Mouse (Mus musculus) forebrain, embryonic 11.5 days (tissue): ENCODE data around the gene Tcap. TPM values are rescaled to one million over a fixed set of nuclear protein-coding genes. Genes with fewer than 3 reads are reported as not detected.

Source experiments
- ATAC-seq: fragments of 200-750 bp; cut with Nextera tagmentation; replicated peaks from 2 replicates; pipeline ENCODE4 v1.8.0; 2017; ENCODE audit warnings: moderate TSS enrichment; ENCODE audit not compliant: low FRiP score
- DNase-seq: peaks from one replicate; pipeline ENCODE4 v3.0.0-alpha.2; 2017; ENCODE audit warnings: low spot score
- H3K27ac ChIP-seq: fragments of 300-500 bp; sonication (generic); 2 replicates; pipeline ENCODE4 v1.5.1; 2014; ENCODE audit warnings: low read depth, low read length
- H3K27me3 ChIP-seq: fragments of 300-500 bp; sonication (generic); 2 replicates; pipeline ENCODE4 v1.6.1; 2014; ENCODE audit warnings: mild to moderate bottlenecking, low read length, mixed read lengths; ENCODE audit not compliant: control insufficient read depth, insufficient read depth
- H3K36me3 ChIP-seq: fragments of 300-500 bp; sonication (generic); 2 replicates; pipeline ENCODE4 v1.6.1; 2014; ENCODE audit warnings: mild to moderate bottlenecking, low read length, moderate library complexity, mixed read lengths; ENCODE audit not compliant: control insufficient read depth, insufficient read depth
- H3K4me1 ChIP-seq: fragments of 300-500 bp; sonication (generic); replicated peaks from 2 replicates; pipeline ENCODE4 v1.6.1; 2014; ENCODE audit warnings: low read length, mixed read lengths; ENCODE audit not compliant: control insufficient read depth, insufficient read depth
- H3K4me2 ChIP-seq: fragments of 300-500 bp; sonication (generic); 2 replicates; pipeline ENCODE4 v1.6.1; 2014; ENCODE audit warnings: low read depth, mild to moderate bottlenecking, low read length, moderate library complexity, mixed read lengths; ENCODE audit not compliant: severe bottlenecking
- H3K4me3 ChIP-seq: fragments of 300-500 bp; sonication (generic); 2 replicates; pipeline ENCODE4 v1.5.1; 2014; ENCODE audit warnings: low read depth, low read length
- H3K9ac ChIP-seq: fragments of 300-500 bp; sonication (generic); 2 replicates; pipeline ENCODE4 v1.6.1; 2014; ENCODE audit warnings: low read length
- H3K9me3 ChIP-seq: fragments of 300-500 bp; sonication (generic); 2 replicates; pipeline ENCODE4 v1.6.1; 2016; ENCODE audit warnings: low read length, mixed read lengths; ENCODE audit not compliant: control insufficient read depth
- WGBS: fragments of 180-500 bp; shearing (Covaris S2); extraction: QIAGEN DNeasy Blood & Tissue Kit; methylation state at CpG from one replicate; pipeline ENCODE4 v1.1.7; 2014; 5-methylcytosine and 5-hydroxymethylcytosine counted together
- polyA plus RNA-seq: library from polyadenylated mRNA; unstranded; fragments of >200 nt; fragmentation: Nextera tagmentation; extraction: Ambion mirVana; gene quantifications from 2 replicates; pipeline ENCODE4 v1.2.1, GENCODE M21; 2014

Tcap gene
- polyA plus RNA-seq, 1 experiment from 2014 or later = not detected

- no peaks in the 10 kb centered on the region for H3K36me3 ChIP-seq
- no peaks in the 10 kb centered on the region for H3K27me3 ChIP-seq
- WGBS = 58% methylated on average over 9 of the region's 9 CpGs
- no peak overlapping the region for H3K4me3 ChIP-seq
- H3K27ac ChIP-seq = no peak overlapping the region
- no peak for DNase-seq
- no peak for ATAC-seq
- no peaks in the 10 kb centered on the region for H3K9me3 ChIP-seq
- peaks cover 12% of the 10 kb centered on the region for H3K4me1 ChIP-seq
- H3K4me2 ChIP-seq = no peak overlapping the region
- no peak overlapping the region; the same call in 1 of the 2 replicates for H3K9ac ChIP-seq
Observed at GRCm38 (mm10) chr11:98360866-98361521, 22.6 kb upstream of the Tcap start.

DNA sequence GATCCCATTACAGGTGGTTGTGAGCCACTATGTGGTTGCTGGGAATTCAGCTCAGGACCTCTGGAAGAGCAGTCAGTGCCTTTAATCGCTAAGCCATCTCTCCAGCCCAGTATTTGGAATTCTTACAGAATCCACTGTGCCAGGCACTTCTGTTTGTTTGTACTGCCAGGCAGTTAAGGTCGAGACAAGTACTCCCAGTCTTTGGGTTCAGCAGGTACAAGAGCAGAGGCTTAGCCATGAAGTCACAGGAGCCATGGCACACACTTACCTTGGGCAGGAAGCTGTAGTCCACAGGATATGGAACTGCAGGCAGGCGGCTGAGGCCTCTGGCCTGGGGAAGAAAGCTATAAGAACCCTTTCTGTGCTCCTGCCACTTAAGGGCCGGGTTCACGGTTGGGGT is 19.8 kb upstream of the Tcap start:
- ATAC-seq (no peak), DNase-seq (no peak)
- peaks cover 7% of the 10 kb centered on the region for H3K4me1 ChIP-seq
- no peaks in the 10 kb centered on the region for H3K27me3 ChIP-seq
- H3K9me3 ChIP-seq = no peaks in the 10 kb centered on the region
- no peak overlapping the region for H3K4me3 ChIP-seq
- no peaks in the 10 kb centered on the region for H3K36me3 ChIP-seq
- H3K27ac ChIP-seq = no peak overlapping the region
- no peak overlapping the region for H3K4me2 ChIP-seq
- 79% methylated on average over 5 of the region's 5 CpGs for WGBS
- H3K9ac ChIP-seq = no peak overlapping the region

GRCm38 (mm10) chr11:98364410-98364809 is 19.2 kb upstream of the Tcap start:
- Histone ChIP-seq H3K36me3 (no peaks in the 10 kb centered on the region), H3K4me1 (peaks cover 1% of the 10 kb centered on the region), H3K9me3 (no peaks in the 10 kb centered on the region), H3K4me2 (no peak overlapping the region), H3K9ac (no peak overlapping the region), H3K27ac (no peak overlapping the region), H3K4me3 (no peak overlapping the region), H3K27me3 (no peaks in the 10 kb centered on the region)
- WGBS = 95% methylated on average over 5 of the region's 5 CpGs
- ATAC-seq (no peak), DNase-seq (no peak)

DNA sequence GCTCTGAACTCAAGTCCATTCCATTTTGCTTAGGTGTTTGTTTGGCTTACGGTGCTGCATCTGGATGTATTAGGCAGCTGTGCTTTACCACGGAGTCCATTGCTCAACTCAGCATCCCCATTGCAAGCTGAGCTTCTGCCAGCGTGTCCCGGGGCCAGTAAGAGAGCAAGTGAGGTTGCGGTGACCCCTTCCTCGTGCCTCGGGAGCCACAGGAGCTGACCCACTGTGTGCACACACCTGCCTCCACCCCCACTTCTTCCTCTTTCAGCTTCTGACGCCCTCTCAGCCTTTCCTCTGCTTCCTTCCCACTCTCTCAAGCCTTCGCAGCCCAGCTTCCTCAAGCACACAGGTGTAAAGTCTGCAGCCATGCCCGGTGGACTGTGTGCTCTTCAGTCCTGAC is 17.3 kb upstream of the Tcap start:
- Histone ChIP-seq H3K4me3 (no peak overlapping the region), H3K4me2 (no peak overlapping the region), H3K36me3 (no peaks in the 10 kb centered on the region), H3K27ac (no peak overlapping the region), H3K9ac (no peak overlapping the region), H3K27me3 (no peaks in the 10 kb centered on the region), H3K9me3 (no peaks in the 10 kb centered on the region), H3K4me1 (peaks cover 6% of the 10 kb centered on the region)
- DNase-seq (no peak), ATAC-seq (no peak)
- WGBS = 85% methylated on average over 10 of the region's 10 CpGs

- 81% methylated on average over 10 of the region's 10 CpGs for WGBS
- no peak for DNase-seq
- H3K9ac ChIP-seq = no peak overlapping the region
- no peak for ATAC-seq
- no peak overlapping the region for H3K4me3 ChIP-seq
- no peaks in the 10 kb centered on the region for H3K36me3 ChIP-seq
- peaks cover 14% of the 10 kb centered on the region for H3K4me1 ChIP-seq
- H3K27ac ChIP-seq = no peak overlapping the region
- H3K4me2 ChIP-seq = no peak overlapping the region
- no peaks in the 10 kb centered on the region for H3K27me3 ChIP-seq
- no peaks in the 10 kb centered on the region for H3K9me3 ChIP-seq
Observed at GRCm38 (mm10) chr11:98367171-98367862, 16.3 kb upstream of the Tcap start.

- peaks cover 14% of the 10 kb centered on the region for H3K4me1 ChIP-seq
- no peak overlapping the region for H3K27ac ChIP-seq
- no peaks in the 10 kb centered on the region for H3K9me3 ChIP-seq
- no peak for DNase-seq
- ATAC-seq = no peak
- no peak overlapping the region for H3K4me2 ChIP-seq
- H3K27me3 ChIP-seq = no peaks in the 10 kb centered on the region
- H3K36me3 ChIP-seq = no peaks in the 10 kb centered on the region
- 86% methylated on average over 7 of the region's 7 CpGs for WGBS
- no peak overlapping the region for H3K4me3 ChIP-seq
- no peak overlapping the region for H3K9ac ChIP-seq
Observed at GRCm38 (mm10) chr11:98367863-98368186, 15.8 kb upstream of the Tcap start.

- 82% methylated on average over 6 of the region's 6 CpGs for WGBS
- no peak for ATAC-seq
- Histone ChIP-seq H3K27ac (no peak overlapping the region), H3K4me3 (no peak overlapping the region), H3K4me2 (no peak overlapping the region), H3K4me1 (peaks cover 14% of the 10 kb centered on the region), H3K36me3 (no peaks in the 10 kb centered on the region), H3K9me3 (no peaks in the 10 kb centered on the region), H3K27me3 (no peaks in the 10 kb centered on the region), H3K9ac (no peak overlapping the region)
- no peak for DNase-seq
Observed at GRCm38 (mm10) chr11:98369337-98369736, 14.3 kb upstream of the Tcap start.

- Histone ChIP-seq H3K27ac (no peak overlapping the region), H3K36me3 (peaks cover 4% of the 10 kb centered on the region; the same call in 1 of the 2 replicates), H3K27me3 (no peaks in the 10 kb centered on the region), H3K9ac (no peak overlapping the region), H3K4me1 (peaks cover 14% of the 10 kb centered on the region), H3K4me3 (no peak overlapping the region), H3K9me3 (no peaks in the 10 kb centered on the region), H3K4me2 (no peak overlapping the region)
- 75% methylated on average over 2 of the region's 2 CpGs for WGBS
- ATAC-seq = no peak
- no peak for DNase-seq
Observed at GRCm38 (mm10) chr11:98370588-98370987, 13.0 kb upstream of the Tcap start.
